ENCODE assay signal across 11 mouse cellular contexts in the genomic region with DNA sequence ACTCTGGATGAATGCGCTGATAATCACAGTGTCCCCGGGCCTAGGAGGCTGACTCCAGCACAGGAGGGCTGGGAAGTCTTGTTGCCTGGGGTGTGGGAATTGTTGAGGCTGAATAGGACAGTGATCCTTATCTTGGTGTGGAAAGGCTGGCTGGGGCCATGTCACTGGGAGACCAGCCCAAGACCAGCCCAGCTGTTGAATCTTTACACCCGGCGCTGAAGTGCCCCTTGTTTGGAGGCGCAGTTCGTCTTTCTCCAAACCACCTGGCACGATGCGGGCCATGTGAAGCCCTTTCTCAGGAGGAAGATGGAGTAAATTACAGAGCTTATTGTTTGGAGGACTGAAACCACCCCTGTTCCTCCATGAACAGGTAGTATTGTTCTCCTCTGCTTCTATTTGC. TPM values are rescaled to one million over a fixed set of nuclear protein-coding genes. Genes with fewer than 3 reads are reported as not detected.
A peak's percentile ranks its signal among the peaks of the same experiment; 100 is the strongest.
DNase-seq lines count a peak whose midpoint lies in the region; ATAC-seq and TF ChIP-seq lines count a peak whose summit lies in the region.
"Had no signal": no experiment of that assay in that cellular context is flagged by ENCODE, and none has a peak within 500 bp of the region (broad histone marks: within the 10 kb centered on the region; RNA-seq: fewer than 3 reads in every experiment).

No protein-coding gene starts in this region.

- no peak for TF ChIP-seq EP300 in heart, postnatal 0 days (IDR thresholded peaks at IDR 0.05; ENCODE audit: low read depth)

- no peaks in the 10 kb centered on the region for H3K9me3 ChIP-seq in heart, postnatal 0 days (replicated peaks; ENCODE audit: control insufficient read depth, low read length)
- H3K9me3 ChIP-seq in lung, embryonic 16.5 days (ENCODE audit: control insufficient read depth, low read length) = no peaks in the 10 kb centered on the region
- no peaks in the 10 kb centered on the region for H3K9me3 ChIP-seq in intestine, embryonic 14.5 days (ENCODE audit: control insufficient read depth, low read length)
- H3K9me3 ChIP-seq in stomach, embryonic 16.5 days (replicated peaks; ENCODE audit: control insufficient read depth, low read length) = no peaks in the 10 kb centered on the region
- H3K9me3 ChIP-seq: limb, embryonic 15.5 days had no signal

- no peak overlapping the region for H3K4me3 ChIP-seq in heart, postnatal 0 days (ENCODE audit: low read depth, low read length)
- H3K4me3 ChIP-seq in lung, embryonic 16.5 days (ENCODE audit: low read length) = no peak overlapping the region
- H3K4me3 ChIP-seq in intestine, embryonic 14.5 days (ENCODE audit: low read depth, low read length) = no peak overlapping the region
- no peak overlapping the region for H3K4me3 ChIP-seq in stomach, embryonic 16.5 days (replicated peaks; ENCODE audit: low read length)
- H3K4me3 ChIP-seq: limb, embryonic 15.5 days had no signal

- WGBS in heart, postnatal 0 days = 57% methylated on average over 8 of the region's 8 CpGs
- 50% methylated on average over 8 of the region's 8 CpGs for WGBS in lung, embryonic 16.5 days
- 51% methylated on average over 8 of the region's 8 CpGs for WGBS in intestine, embryonic 14.5 days
- WGBS in stomach, embryonic 16.5 days = 43% methylated on average over 8 of the region's 8 CpGs

- peak overlapping the region; percentile 35; the same call in 1 of the 2 replicates for H3K4me2 ChIP-seq in heart, postnatal 0 days (ENCODE audit: low read depth, low read length)
- no peak overlapping the region for H3K4me2 ChIP-seq in lung, embryonic 16.5 days (ENCODE audit: low read depth, low read length)
- no peak overlapping the region for H3K4me2 ChIP-seq in intestine, embryonic 14.5 days (ENCODE audit: low read length)
- no peak overlapping the region for H3K4me2 ChIP-seq in stomach, embryonic 16.5 days (ENCODE audit: low read depth, low read length)
- H3K4me2 ChIP-seq: limb, embryonic 15.5 days had no signal

- no peak for TF ChIP-seq CTCF in heart, postnatal 0 days (IDR thresholded peaks at IDR 0.05; ENCODE audit: low read depth)

- peaks cover 49% of the 10 kb centered on the region for H3K4me1 ChIP-seq in heart, postnatal 0 days (ENCODE audit: control insufficient read depth, insufficient read depth)
- H3K4me1 ChIP-seq in lung, embryonic 16.5 days (replicated peaks; ENCODE audit: control insufficient read depth, insufficient read depth, low read length) = peaks cover 20% of the 10 kb centered on the region
- peaks cover 18% of the 10 kb centered on the region; the same call in 1 of the 2 replicates for H3K4me1 ChIP-seq in intestine, embryonic 14.5 days (replicated peaks; ENCODE audit: control insufficient read depth, insufficient read depth, low read length)
- peaks cover 32% of the 10 kb centered on the region for H3K4me1 ChIP-seq in stomach, embryonic 16.5 days (ENCODE audit: control insufficient read depth, insufficient read depth, low read length)

- no peaks in the 10 kb centered on the region for H3K27me3 ChIP-seq in heart, postnatal 0 days (ENCODE audit: control insufficient read depth, insufficient read depth, low read length)
- H3K27me3 ChIP-seq in lung, embryonic 16.5 days (ENCODE audit: control insufficient read depth, insufficient read depth, low read depth, low read length) = no peaks in the 10 kb centered on the region
- no peaks in the 10 kb centered on the region for H3K27me3 ChIP-seq in intestine, embryonic 14.5 days (replicated peaks; ENCODE audit: control insufficient read depth, insufficient read depth, low read length)
- H3K27me3 ChIP-seq in stomach, embryonic 16.5 days (ENCODE audit: control insufficient read depth, insufficient read depth, low read length) = no peaks in the 10 kb centered on the region
- H3K27me3 ChIP-seq: limb, embryonic 15.5 days had no signal

- ATAC-seq in heart, postnatal 0 days (ENCODE audit: insufficient read depth, low read depth) = no peak
- no peak for ATAC-seq in lung, embryonic 16.5 days (ENCODE audit: low read depth)
- ATAC-seq in intestine, embryonic 14.5 days (replicated peaks; ENCODE audit: low FRiP score, low TSS enrichment, low read depth) = no peak
- ATAC-seq in stomach, embryonic 16.5 days (ENCODE audit: insufficient read depth, low FRiP score) = no peak

- 0 out of 2 replicates have a peak overlapping the region, but pooled peaks have one; percentile 22 for H3K9ac ChIP-seq in heart, postnatal 0 days (replicated peaks; ENCODE audit: low read depth, low read length)
- H3K9ac ChIP-seq in lung, embryonic 16.5 days (ENCODE audit: low read length) = no peak overlapping the region
- H3K9ac ChIP-seq in intestine, embryonic 14.5 days (ENCODE audit: low read length) = no peak overlapping the region
- H3K9ac ChIP-seq in stomach, embryonic 16.5 days (ENCODE audit: low read length) = peak overlapping the region; percentile 19; the same call in 1 of the 2 replicates
- H3K9ac ChIP-seq: limb, embryonic 15.5 days had no signal

- no peak for DNase-seq in heart, postnatal 0 days (ENCODE audit: low spot score)
- DNase-seq in heart, adult 18-20 months = no peak
- no peak for DNase-seq in lung, postnatal 36 days
- DNase-seq in intestine, embryonic 14.5 days (ENCODE audit: low spot score) = no peak
- no peak for DNase-seq in frontal cortex, postnatal 36 days (ENCODE audit: low spot score in 2 of 2)
- DNase-seq: adrenal gland, postnatal 36 days; cerebellum, adult 8-10 months; retina, postnatal 1 day had no signal

- H3K36me3 ChIP-seq in heart, postnatal 0 days (replicated peaks; ENCODE audit: control insufficient read depth, insufficient read depth, low read length) = peaks cover 4% of the 10 kb centered on the region; the same call in 1 of the 2 replicates
- no peaks in the 10 kb centered on the region for H3K36me3 ChIP-seq in lung, embryonic 16.5 days (ENCODE audit: control insufficient read depth, insufficient read depth, low read length)
- H3K36me3 ChIP-seq in intestine, embryonic 14.5 days (ENCODE audit: control insufficient read depth, insufficient read depth, low read length) = peaks cover 27% of the 10 kb centered on the region; the same call in 1 of the 2 replicates
- H3K36me3 ChIP-seq in stomach, embryonic 16.5 days (ENCODE audit: control insufficient read depth, insufficient read depth, low read length) = 0 out of 2 replicates have a peak, but pooled peaks cover 4% of the 10 kb centered on the region

- peak overlapping the region; percentile 58 for H3K27ac ChIP-seq in heart, postnatal 0 days (ENCODE audit: low read depth)
- H3K27ac ChIP-seq in lung, embryonic 16.5 days (ENCODE audit: low read length) = peak overlapping the region; percentile 40; the same call in 1 of the 2 replicates
- H3K27ac ChIP-seq in intestine, embryonic 14.5 days (ENCODE audit: low read depth) = 0 out of 2 replicates have a peak overlapping the region, but pooled peaks have one; percentile 22
- peak overlapping the region; percentile 60 for H3K27ac ChIP-seq in stomach, embryonic 16.5 days (ENCODE audit: low read length)

RNA-seq across cellular contexts. Expression of a gene that starts 15.1 kb away (rescaled TPM):
- 2.9 and 3.0 TPM in 2 replicates for total RNA-seq in heart, postnatal 0 days (2014; rRNA removed; ENCODE audit: low replicate concordance)
- polyA plus RNA-seq in heart, postnatal 0 days (2015; fragmentation: Nextera tagmentation; extraction: Ambion mirVana) = 38.6 and 42.5 TPM in 2 replicates
- total RNA-seq in heart, adult 18-20 months (2021) = 10 to 100 TPM; 11.9 to 13.2 TPM
- 41.0 and 50.7 TPM in 2 replicates for polyA plus RNA-seq in lung, embryonic 16.5 days (2015; fragmentation: Nextera tagmentation; extraction: Ambion mirVana)
- 97.2 and 99.2 TPM in 2 replicates for polyA plus RNA-seq in intestine, embryonic 14.5 days (2014; fragmentation: Nextera tagmentation; extraction: Ambion mirVana)
- 76.8 and 81.3 TPM in 2 replicates for polyA plus RNA-seq in stomach, embryonic 16.5 days (2015; fragmentation: Nextera tagmentation; extraction: Ambion mirVana)

Comparison
In these comparisons a context has a peak if more than half of its experiments do, and no peak if none do; other contexts are left out.
1. H3K9ac ChIP-seq: peak in heart, postnatal 0 days (single experiment) and stomach, embryonic 16.5 days (single experiment); none in lung, embryonic 16.5 days (single experiment) and intestine, embryonic 14.5 days (single experiment).
2. Peak in every context shown above with its lines, with median percentiles within 50 percentile points of each other: H3K27ac ChIP-seq.